Mouse (Mus musculus): ENCODE results near the gene Gpr162. TPM values are rescaled to one million over a fixed set of nuclear protein-coding genes. Genes with fewer than 3 reads are reported as not detected.

The Gpr162 gene
- polyA plus RNA-seq, 1 experiment from 2014 or later: 0.26 TPM

DNA sequence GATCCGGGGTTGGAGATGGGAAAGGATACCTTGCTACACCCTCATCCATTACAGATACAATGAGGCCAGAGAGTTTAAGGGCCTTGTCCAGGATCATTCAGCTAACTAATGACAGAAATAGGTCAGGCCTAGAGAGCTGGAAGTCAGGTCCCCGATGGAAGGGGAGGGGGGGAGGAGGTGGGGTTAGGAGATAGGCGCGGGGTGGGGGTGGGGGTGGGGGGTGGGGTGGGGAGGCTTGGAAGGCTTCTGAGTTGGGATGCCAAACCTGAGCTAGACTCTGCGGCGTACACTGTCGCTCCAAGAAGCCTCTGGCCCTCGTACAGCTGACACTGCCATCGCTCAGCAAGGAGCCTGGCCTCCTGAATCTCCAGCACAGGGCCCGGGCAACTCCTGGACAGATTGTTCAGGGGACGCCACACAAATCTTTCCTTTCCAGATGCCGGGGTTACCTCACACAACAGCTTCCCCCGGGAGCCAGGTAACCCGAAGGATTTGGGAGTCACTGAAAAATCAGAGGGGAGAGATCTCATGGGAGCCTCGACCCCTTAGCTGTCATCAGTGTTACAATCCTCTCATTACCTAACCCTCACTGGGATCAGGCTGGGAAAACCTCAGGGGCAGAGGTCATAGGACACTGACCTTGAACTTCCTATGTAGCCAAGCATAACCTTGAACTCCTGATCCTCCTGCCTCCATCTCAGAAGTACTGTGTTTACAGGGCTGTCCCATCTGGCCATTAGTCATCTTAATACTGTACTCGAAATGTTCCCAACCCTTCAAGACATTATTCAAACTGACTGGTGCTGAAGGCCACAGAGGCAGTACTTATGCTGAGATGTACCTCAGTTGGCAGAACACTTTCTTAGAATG is 41.4 kb upstream of the Gpr162 start:
- Histone ChIP-seq H3K4me3 (ENCODE audit: low read depth, low read length) (peak overlapping the region; percentile 53; the same call in 1 of the 2 replicates), H3K9me3 (ENCODE audit: low read length) (no peaks in the 10 kb centered on the region), H3K36me3 (ENCODE audit: insufficient read depth, low read length) (no peaks in the 10 kb centered on the region), H3K4me2 (replicated peaks; ENCODE audit: low read depth, low read length) (peak overlapping the region; percentile 75), H3K27me3 (replicated peaks; ENCODE audit: insufficient read depth, low read length) (no peaks in the 10 kb centered on the region), H3K27ac (ENCODE audit: low read length) (peak overlapping the region; percentile 93), H3K9ac (replicated peaks; ENCODE audit: low read depth) (0 out of 2 replicates have a peak overlapping the region, but pooled peaks have one; percentile 50), H3K4me1 (ENCODE audit: insufficient read depth, low read depth, low read length) (peaks cover 5% of the 10 kb centered on the region; the same call in 1 of the 2 replicates)
- DNase-seq (ENCODE audit: low spot score): no peak
- no peak for ATAC-seq
- no peak for TF ChIP-seq CTCF (IDR thresholded peaks at IDR 0.05)
- TF ChIP-seq EP300 (IDR thresholded peaks at IDR 0.05): no peak
- WGBS: 42% methylated on average over 15 of the region's 16 CpGs

DNA sequence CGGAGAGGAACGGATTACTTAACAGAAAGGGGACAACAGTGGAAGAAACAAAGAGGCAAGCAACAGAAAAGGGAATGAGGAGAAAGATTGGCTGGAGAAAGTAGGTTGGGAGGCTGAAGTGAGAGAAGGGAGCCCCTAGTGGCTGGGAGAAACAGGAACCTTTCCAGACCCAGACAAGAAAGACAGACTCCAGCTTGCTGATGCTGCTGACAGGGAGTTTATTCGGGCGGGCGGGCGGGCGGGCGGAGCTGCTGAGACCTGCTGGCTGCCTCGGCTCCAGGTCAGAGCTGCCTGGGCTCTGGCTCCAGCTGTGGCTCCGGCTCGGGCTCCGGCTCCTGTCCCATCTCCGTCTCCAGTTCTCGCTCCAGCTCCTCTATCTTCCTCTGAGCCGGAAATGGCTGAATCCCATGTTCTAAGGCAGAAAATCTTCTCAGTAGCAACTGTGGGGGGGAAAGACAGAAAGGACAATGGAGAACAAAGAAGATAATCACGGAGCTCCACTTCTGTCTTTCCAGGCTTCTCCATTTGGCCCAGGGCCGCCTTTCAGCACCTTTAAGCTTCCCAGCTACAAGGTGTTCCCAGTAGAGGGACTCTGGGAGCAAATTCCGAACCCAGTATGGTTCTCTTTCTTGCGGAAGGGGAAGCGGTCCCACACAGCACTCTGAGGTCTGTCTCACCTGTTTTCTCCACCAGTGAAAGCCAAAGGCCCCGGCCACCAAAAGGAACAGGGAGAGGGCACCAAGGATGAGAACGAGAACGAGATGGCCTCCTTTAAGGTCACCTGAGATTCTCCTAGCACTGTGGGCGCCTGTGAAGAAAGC is 40.6 kb upstream of the Gpr162 start:
- peak overlapping the region; percentile 75 for H3K4me2 ChIP-seq (replicated peaks; ENCODE audit: low read depth, low read length)
- H3K9ac ChIP-seq (replicated peaks; ENCODE audit: low read depth): peak overlapping the region; percentile 50
- peak overlapping the region; percentile 93 for H3K27ac ChIP-seq (ENCODE audit: low read length)
- no peaks in the 10 kb centered on the region for H3K4me1 ChIP-seq (ENCODE audit: insufficient read depth, low read depth, low read length)
- H3K36me3 ChIP-seq (ENCODE audit: insufficient read depth, low read length): no peaks in the 10 kb centered on the region
- DNase-seq (ENCODE audit: low spot score) (peak; percentile 97), ATAC-seq (peak; percentile 89)
- H3K9me3 ChIP-seq (ENCODE audit: low read length): no peaks in the 10 kb centered on the region
- peak overlapping the region; percentile 53 for H3K4me3 ChIP-seq (ENCODE audit: low read depth, low read length)
- H3K27me3 ChIP-seq (replicated peaks; ENCODE audit: insufficient read depth, low read length): no peaks in the 10 kb centered on the region
- WGBS: 10% methylated on average over 23 of the region's 24 CpGs
- no peak for TF ChIP-seq EP300 (IDR thresholded peaks at IDR 0.05)
- peak; percentile 78 for TF ChIP-seq CTCF (IDR thresholded peaks at IDR 0.05)

DNA sequence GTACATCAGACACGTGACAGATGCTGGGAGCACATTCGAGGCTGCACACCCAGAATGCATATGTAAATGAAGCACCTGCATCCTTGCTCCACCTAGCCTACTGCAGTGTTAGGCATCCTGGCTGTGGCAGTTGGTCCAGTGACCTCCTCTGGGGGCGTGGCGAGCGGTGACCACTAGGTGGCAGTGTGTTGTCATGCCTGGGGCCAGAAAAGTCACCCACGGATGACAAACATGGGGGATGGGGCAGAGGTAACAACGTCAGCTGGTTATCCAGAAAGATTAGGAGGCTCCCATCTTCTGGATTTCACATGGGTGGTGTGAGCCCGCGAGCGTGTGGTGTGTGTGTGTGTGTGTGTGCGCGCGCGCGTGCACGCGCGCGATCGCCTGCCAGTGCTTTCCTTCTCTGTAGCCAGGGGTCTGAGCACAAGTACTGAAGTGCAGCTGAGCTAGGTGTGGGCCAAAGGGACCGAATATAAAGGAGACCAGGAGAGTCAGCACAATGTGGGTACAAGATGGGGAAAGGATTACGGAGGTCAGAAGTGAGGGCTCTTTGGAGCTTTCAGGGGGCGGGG is 39.9 kb upstream of the Gpr162 start:
- Histone ChIP-seq H3K4me3 (ENCODE audit: low read depth, low read length) (peak overlapping the region; percentile 53), H3K36me3 (ENCODE audit: insufficient read depth, low read length) (no peaks in the 10 kb centered on the region), H3K4me2 (replicated peaks; ENCODE audit: low read depth, low read length) (peak overlapping the region; percentile 75), H3K27me3 (replicated peaks; ENCODE audit: insufficient read depth, low read length) (no peaks in the 10 kb centered on the region), H3K9ac (replicated peaks; ENCODE audit: low read depth) (peak overlapping the region; percentile 50), H3K9me3 (ENCODE audit: low read length) (no peaks in the 10 kb centered on the region), H3K4me1 (ENCODE audit: insufficient read depth, low read depth, low read length) (no peaks in the 10 kb centered on the region), H3K27ac (ENCODE audit: low read length) (peak overlapping the region; percentile 93)
- under 1% methylated on average over 23 of the region's 23 CpGs for WGBS
- TF ChIP-seq CTCF (IDR thresholded peaks at IDR 0.05) (peak; percentile 100), EP300 (IDR thresholded peaks at IDR 0.05) (no peak)
- peak; percentile 96 for DNase-seq (ENCODE audit: low spot score)
- ATAC-seq: peak; percentile 92

DNA sequence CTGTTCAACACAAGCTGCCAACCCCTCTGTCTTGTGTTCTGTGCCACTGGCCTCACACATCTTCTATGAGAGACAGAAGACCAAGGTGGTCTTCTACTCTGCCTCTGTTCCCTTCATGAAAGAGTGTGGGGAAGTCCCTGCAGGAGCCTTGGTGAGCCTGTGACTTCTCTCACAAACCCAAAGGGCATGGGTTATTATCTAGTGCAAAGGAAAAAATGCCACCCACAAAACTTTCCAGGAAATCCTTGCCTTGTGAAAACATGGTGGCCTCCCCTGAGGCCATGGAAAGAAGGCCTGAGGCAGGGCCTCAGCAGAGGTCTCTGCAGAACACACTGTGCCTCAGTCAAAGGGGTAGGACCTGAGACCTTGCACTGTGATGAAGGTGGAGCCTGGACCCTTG is 38.1 kb upstream of the Gpr162 start:
- no peak for DNase-seq (ENCODE audit: low spot score)
- Histone ChIP-seq H3K9ac (replicated peaks; ENCODE audit: low read depth) (no peak overlapping the region), H3K27ac (ENCODE audit: low read length) (no peak overlapping the region), H3K27me3 (replicated peaks; ENCODE audit: insufficient read depth, low read length) (no peaks in the 10 kb centered on the region), H3K4me3 (ENCODE audit: low read depth, low read length) (no peak overlapping the region), H3K4me1 (ENCODE audit: insufficient read depth, low read depth, low read length) (no peaks in the 10 kb centered on the region), H3K36me3 (ENCODE audit: insufficient read depth, low read length) (no peaks in the 10 kb centered on the region), H3K9me3 (ENCODE audit: low read length) (no peaks in the 10 kb centered on the region), H3K4me2 (replicated peaks; ENCODE audit: low read depth, low read length) (no peak overlapping the region)
- TF ChIP-seq CTCF (IDR thresholded peaks at IDR 0.05) (no peak), EP300 (IDR thresholded peaks at IDR 0.05) (no peak)
- no peak for ATAC-seq

DNA sequence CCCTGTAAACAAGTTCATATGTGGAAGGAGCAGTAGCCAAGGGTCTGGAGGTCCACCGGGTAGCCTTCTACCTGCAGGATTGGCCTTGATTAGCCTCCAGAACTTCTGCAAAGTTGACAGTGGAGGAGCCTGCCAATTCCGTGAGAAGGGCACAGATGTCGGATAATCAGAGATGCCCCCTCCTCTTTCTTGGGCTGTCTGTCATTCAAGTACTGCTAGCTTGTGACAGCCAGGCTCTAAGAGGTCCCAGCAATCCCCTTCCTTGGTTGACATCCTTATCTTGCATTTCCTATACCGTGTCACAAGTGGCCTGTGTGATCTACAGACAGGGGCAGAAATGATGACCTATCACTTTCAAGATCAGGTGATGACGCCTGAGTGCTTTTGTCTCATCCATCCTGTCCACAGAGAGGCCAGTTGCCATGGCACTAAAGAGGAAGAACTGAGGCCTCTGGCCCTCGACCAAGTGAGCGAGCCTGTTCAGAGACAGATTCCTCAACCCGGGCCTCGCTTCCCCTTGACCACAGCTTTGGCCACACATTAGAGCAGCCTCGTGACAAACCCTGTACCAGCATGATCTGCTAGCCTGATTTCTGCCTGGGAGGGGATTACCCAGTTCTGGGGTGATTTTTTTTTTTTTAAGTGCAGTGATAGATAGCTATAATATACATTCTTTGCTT is 37.2 kb upstream of the Gpr162 start:
- DNase-seq (ENCODE audit: low spot score) (no peak), ATAC-seq (no peak)
- Histone ChIP-seq H3K4me3 (ENCODE audit: low read depth, low read length) (no peak overlapping the region), H3K36me3 (ENCODE audit: insufficient read depth, low read length) (no peaks in the 10 kb centered on the region), H3K27me3 (replicated peaks; ENCODE audit: insufficient read depth, low read length) (no peaks in the 10 kb centered on the region), H3K27ac (ENCODE audit: low read length) (no peak overlapping the region), H3K9ac (replicated peaks; ENCODE audit: low read depth) (no peak overlapping the region), H3K4me1 (ENCODE audit: insufficient read depth, low read depth, low read length) (no peaks in the 10 kb centered on the region), H3K4me2 (replicated peaks; ENCODE audit: low read depth, low read length) (no peak overlapping the region), H3K9me3 (ENCODE audit: low read length) (no peaks in the 10 kb centered on the region)
- TF ChIP-seq CTCF (IDR thresholded peaks at IDR 0.05) (no peak), EP300 (IDR thresholded peaks at IDR 0.05) (no peak)
- WGBS: 34% methylated on average over 10 of the region's 10 CpGs

Data from lung, postnatal 0 days (tissue).